Mouse (Mus musculus) liver, adult 2 months (tissue): ENCODE data around the gene Tmem108.

Source experiments
- CTCF ChIP-seq: fragments of 200-500 bp; IDR thresholded peaks from 2 replicates; pipeline ENCODE4 v1.5.1; 2011; ENCODE audit warnings: low read depth, low read length, control low read depth
- POLR2A ChIP-seq: fragments of 200-500 bp; IDR thresholded peaks from 2 replicates; pipeline ENCODE4 v1.6.1; 2011; ENCODE audit warnings: low read length, control low read depth; ENCODE audit not compliant: insufficient read depth; ENCODE audit errors: extremely low read depth

DNA sequence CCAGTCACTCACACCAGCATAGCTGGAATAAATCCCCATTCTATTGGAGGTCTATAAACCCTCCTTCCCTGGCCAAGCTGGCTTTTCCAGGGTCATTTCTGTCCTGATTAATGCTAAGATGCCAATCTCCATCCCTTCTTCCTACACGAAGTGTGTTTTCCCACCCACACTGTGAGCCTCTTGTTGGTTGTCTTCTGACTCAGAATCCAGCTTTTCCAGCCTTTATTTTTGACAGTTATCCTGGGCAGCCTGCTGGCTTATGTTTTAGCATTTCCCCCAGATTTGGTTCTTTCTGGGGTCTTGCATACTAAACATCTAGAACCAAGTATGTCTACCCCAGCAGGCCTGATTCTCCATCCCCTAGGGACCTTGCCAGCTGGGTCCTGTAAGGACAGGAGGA lies 217.0 kb downstream of the Tmem108 start:
- TF ChIP-seq CTCF, result no peak
- TF ChIP-seq POLR2A, result no peak
